Mouse (Mus musculus) forebrain, embryonic 10.5 days (tissue): ENCODE data around the gene Vmn1r234. TPM values are rescaled to one million over a fixed set of nuclear protein-coding genes. Genes with fewer than 3 reads are reported as not detected.
"Not testable (repeated sequence)": the region's sequence is repeated elsewhere in the genome, so short reads cannot be mapped to it uniquely, and the experiment has no call there.

ENCODE experiments used
- DNase-seq: peaks from one replicate; pipeline ENCODE4 v3.0.0-alpha.2; 2017; ENCODE audit warnings: low spot score; ENCODE audit errors: extremely low spot score
- H3K27ac ChIP-seq: fragments of 300-500 bp; sonication (generic); 2 replicates; pipeline ENCODE4 v1.5.1; 2016; ENCODE audit warnings: mild to moderate bottlenecking
- H3K27me3 ChIP-seq: fragments of 300-500 bp; sonication (generic); 2 replicates; pipeline ENCODE4 v1.6.1; 2016; ENCODE audit warnings: mild to moderate bottlenecking; ENCODE audit not compliant: poor library complexity, severe bottlenecking
- H3K36me3 ChIP-seq: fragments of 300-500 bp; sonication (generic); replicated peaks from 2 replicates; pipeline ENCODE4 v1.6.1; 2016; ENCODE audit warnings: mild to moderate bottlenecking, moderate library complexity
- H3K4me1 ChIP-seq: fragments of 300-500 bp; sonication (generic); 2 replicates; pipeline ENCODE4 v1.6.1; 2016
- H3K4me3 ChIP-seq: fragments of 300-500 bp; sonication (generic); 2 replicates; pipeline ENCODE4 v1.5.1; 2016; ENCODE audit warnings: mild to moderate bottlenecking, moderate library complexity
- H3K9me3 ChIP-seq: fragments of 300-500 bp; sonication (generic); 2 replicates; pipeline ENCODE4 v1.6.1; 2016; ENCODE audit warnings: mild to moderate bottlenecking, moderate library complexity
- WGBS: fragments of 180-500 bp; shearing (Covaris S2); methylation state at CpG from one replicate; pipeline ENCODE4 v1.1.7; 2016; 5-methylcytosine and 5-hydroxymethylcytosine counted together
- microRNA-seq: library from miRNA; unstranded; fragments of <30 nt; microRNA quantifications from one replicate; pipeline ENCODE4, GENCODE M21; 2017
- polyA plus RNA-seq: library from polyadenylated mRNA; unstranded; fragments of >200 nt; fragmentation: Nextera tagmentation; extraction: Ambion mirVana; gene quantifications from 2 replicates; pipeline ENCODE4 v1.2.1, GENCODE M21; 2016

Gene Vmn1r234
- polyA plus RNA-seq, result not detected in 2 replicates

GRCm38 (mm10) chr17:21225787-21226186, at the start of gene Vmn1r234:
Gene Vmn1r234, plus strand, starts transcription at chr17:21226087.
- WGBS, result 86% methylated on average over 1 of the region's 1 CpGs
- H3K27ac ChIP-seq, result no peak within 1 kb of the TSS
- no peaks in the 10 kb centered on the region for H3K4me1 ChIP-seq
- no peaks in the 10 kb centered on the region for H3K36me3 ChIP-seq
- H3K4me3 ChIP-seq, result no peak within 1 kb of the TSS
- H3K27me3 ChIP-seq, result no peaks in the 10 kb centered on the region
- peaks cover 9% of the 10 kb centered on the region; the same call in 1 of the 2 replicates for H3K9me3 ChIP-seq
- DNase-seq, result no peak

GRCm38 (mm10) chr17:21211081-21211480, 14.8 kb upstream of the Vmn1r234 start:
- H3K27ac ChIP-seq, H3K27me3 ChIP-seq, H3K36me3 ChIP-seq, DNase-seq, H3K4me3 ChIP-seq, H3K4me1 ChIP-seq: not testable (repeated sequence)
- 88% methylated on average over 1 of the region's 1 CpGs for WGBS
- H3K9me3 ChIP-seq, result peaks cover 41% of the 10 kb centered on the region

- whole genome bisulfite sequencing, result 28% methylated on average over 9 of the region's 9 CpGs
- DNase-seq, result peak; percentile 25
- no peak overlapping the region for H3K4me3 ChIP-seq
- H3K9me3 ChIP-seq, result peaks cover 5% of the 10 kb centered on the region; the same call in 1 of the 2 replicates
- H3K36me3 ChIP-seq, result no peaks in the 10 kb centered on the region
- H3K27ac ChIP-seq, result no peak overlapping the region
- H3K27me3 ChIP-seq, result no peaks in the 10 kb centered on the region
- no peaks in the 10 kb centered on the region for H3K4me1 ChIP-seq
Measured at GRCm38 (mm10) chr17:21231654-21232053, 5.8 kb downstream of the Vmn1r234 start.

GRCm38 (mm10) chr17:21256111-21256510, 30.2 kb downstream of the Vmn1r234 start, which contains the start of gene Vmn1r235:
Gene Vmn1r235, plus strand, starts transcription at chr17:21256411.
- Histone ChIP-seq H3K4me3 (no peak within 1 kb of the TSS), H3K36me3 (no peaks in the 10 kb centered on the region)
- DNase-seq, result no peak

GRCm38 (mm10) chr17:21272103-21272502, 46.2 kb downstream of the Vmn1r234 start:
- H3K4me3 ChIP-seq, result no peak overlapping the region
- no peaks in the 10 kb centered on the region for H3K36me3 ChIP-seq
- 17% methylated on average over 4 of the region's 4 CpGs for WGBS
- no peaks in the 10 kb centered on the region for H3K4me1 ChIP-seq
- no peak for DNase-seq
- no peaks in the 10 kb centered on the region for H3K27me3 ChIP-seq
- H3K9me3 ChIP-seq, result peaks cover 4% of the 10 kb centered on the region
- no peak overlapping the region for H3K27ac ChIP-seq

More at GRCm38 (mm10) chr17:21256111-21256510, 30.2 kb downstream of the Vmn1r234 start, which contains the start of gene Vmn1r235:
- H3K27me3 ChIP-seq, result no peaks in the 10 kb centered on the region
- peaks cover 15% of the 10 kb centered on the region; the same call in 1 of the 2 replicates for H3K9me3 ChIP-seq
- H3K4me1 ChIP-seq, result no peaks in the 10 kb centered on the region
- no peak within 1 kb of the TSS for H3K27ac ChIP-seq

- WGBS, result 80% methylated on average over 3 of the region's 3 CpGs
- Histone ChIP-seq H3K9me3 (peaks cover 9% of the 10 kb centered on the region), H3K4me3 (no peak within 1 kb of the TSS), H3K27ac (no peak within 1 kb of the TSS), H3K27me3 (no peaks in the 10 kb centered on the region), H3K4me1 (no peaks in the 10 kb centered on the region), H3K36me3 (no peaks in the 10 kb centered on the region)
- no peak for DNase-seq
Measured at GRCm38 (mm10) chr17:21282642-21283041, 56.8 kb downstream of the Vmn1r234 start, which contains the start of gene Vmn1r236. Gene Vmn1r236, plus strand, starts transcription at chr17:21282942.

- no peak for DNase-seq
- H3K27me3 ChIP-seq, result no peaks in the 10 kb centered on the region
- H3K27ac ChIP-seq, result no peak overlapping the region
- H3K9me3 ChIP-seq, result peaks cover 11% of the 10 kb centered on the region
- H3K4me3 ChIP-seq, result no peak overlapping the region
- H3K4me1 ChIP-seq, result no peaks in the 10 kb centered on the region
- no peaks in the 10 kb centered on the region for H3K36me3 ChIP-seq
Measured at GRCm38 (mm10) chr17:21284395-21284794, 58.5 kb downstream of the Vmn1r234 start.

Small RNAs within 50 kb of the gene (microRNA-seq; reads per million reads assigned to microRNA genes)
- not detected for gene Gm26384

Other genes with a start within 250 kb of the Vmn1r234 start
- not detected in 2 replicates for gene Vmn1r233, start 229.6 kb upstream of the Vmn1r234 start, polyA plus RNA-seq
- gene Zfp160, start 217.2 kb upstream of the Vmn1r234 start, polyA plus RNA-seq, result 15.3 and 15.7 TPM in 2 replicates
- not detected in 2 replicates for gene Vmn1r235, start 30.3 kb downstream of the Vmn1r234 start, polyA plus RNA-seq
- not detected in 2 replicates for gene Vmn1r236, start 56.9 kb downstream of the Vmn1r234 start, polyA plus RNA-seq
- not detected in 2 replicates for gene Vmn1r237, start 85.8 kb downstream of the Vmn1r234 start, polyA plus RNA-seq
- 1.9 and 3.1 TPM in 2 replicates for gene Zfp677, start 157.7 kb downstream of the Vmn1r234 start, polyA plus RNA-seq
- 2.6 and 2.9 TPM in 2 replicates for gene Zfp54, start 197.1 kb downstream of the Vmn1r234 start, polyA plus RNA-seq
- gene Zfp51, start 224.3 kb downstream of the Vmn1r234 start, polyA plus RNA-seq, result 15.1 and 15.9 TPM in 2 replicates